Mouse (Mus musculus): ENCODE data around the gene Klf3. TPM values are rescaled to one million over a fixed set of nuclear protein-coding genes. Genes with fewer than 3 reads are reported as not detected.

Klf3 gene
- polyA plus RNA-seq, 1 experiment from 2014 or later, result 63.7 TPM

DNA sequence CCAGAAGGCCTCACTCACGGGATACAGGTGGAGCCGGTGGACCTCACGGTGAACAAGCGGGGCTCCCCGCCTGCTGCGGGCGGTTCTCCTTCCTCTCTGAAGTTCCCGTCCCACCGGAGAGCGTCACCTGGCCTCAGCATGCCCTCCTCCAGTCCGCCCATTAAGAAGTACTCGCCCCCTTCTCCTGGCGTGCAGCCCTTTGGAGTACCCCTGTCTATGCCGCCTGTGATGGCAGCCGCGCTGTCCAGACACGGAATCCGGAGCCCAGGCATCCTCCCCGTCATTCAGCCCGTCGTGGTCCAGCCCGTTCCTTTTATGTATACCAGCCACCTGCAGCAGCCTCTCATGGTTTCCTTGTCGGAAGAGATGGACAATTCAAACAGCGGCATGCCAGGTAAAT, 18.8 kb downstream of the Klf3 start:
- 90% methylated on average over 24 of the region's 24 CpGs for WGBS
- no peak overlapping the region for H3K4me3 ChIP-seq (replicated peaks; ENCODE audit: low read length)
- no peaks in the 10 kb centered on the region for H3K9me3 ChIP-seq (replicated peaks; ENCODE audit: control insufficient read depth, low read length)
- H3K4me2 ChIP-seq (ENCODE audit: low read depth, low read length), result no peak overlapping the region
- no peaks in the 10 kb centered on the region for H3K27me3 ChIP-seq (ENCODE audit: control insufficient read depth, insufficient read depth, low read length)
- H3K27ac ChIP-seq (ENCODE audit: low read length), result no peak overlapping the region
- ATAC-seq (ENCODE audit: insufficient read depth, low FRiP score), result no peak
- peaks cover 59% of the 10 kb centered on the region for H3K36me3 ChIP-seq (ENCODE audit: control insufficient read depth, insufficient read depth, low read length)
- peaks cover 19% of the 10 kb centered on the region for H3K4me1 ChIP-seq (ENCODE audit: control insufficient read depth, insufficient read depth, low read length)
- no peak overlapping the region for H3K9ac ChIP-seq (ENCODE audit: low read length)

GRCm38 (mm10) chr5:64823431-64823830, 20.2 kb downstream of the Klf3 start:
- no peak overlapping the region for H3K9ac ChIP-seq (ENCODE audit: low read length)
- H3K36me3 ChIP-seq (ENCODE audit: control insufficient read depth, insufficient read depth, low read length), result peaks cover 65% of the 10 kb centered on the region
- no peak overlapping the region for H3K27ac ChIP-seq (ENCODE audit: low read length)
- no peak overlapping the region for H3K4me2 ChIP-seq (ENCODE audit: low read depth, low read length)
- no peak overlapping the region for H3K4me3 ChIP-seq (replicated peaks; ENCODE audit: low read length)
- H3K9me3 ChIP-seq (replicated peaks; ENCODE audit: control insufficient read depth, low read length), result no peaks in the 10 kb centered on the region
- WGBS, result 96% methylated on average over 11 of the region's 11 CpGs
- no peak for ATAC-seq (ENCODE audit: insufficient read depth, low FRiP score)
- peaks cover 8% of the 10 kb centered on the region; the same call in 1 of the 2 replicates for H3K4me1 ChIP-seq (ENCODE audit: control insufficient read depth, insufficient read depth, low read length)
- no peaks in the 10 kb centered on the region for H3K27me3 ChIP-seq (ENCODE audit: control insufficient read depth, insufficient read depth, low read length)

DNA sequence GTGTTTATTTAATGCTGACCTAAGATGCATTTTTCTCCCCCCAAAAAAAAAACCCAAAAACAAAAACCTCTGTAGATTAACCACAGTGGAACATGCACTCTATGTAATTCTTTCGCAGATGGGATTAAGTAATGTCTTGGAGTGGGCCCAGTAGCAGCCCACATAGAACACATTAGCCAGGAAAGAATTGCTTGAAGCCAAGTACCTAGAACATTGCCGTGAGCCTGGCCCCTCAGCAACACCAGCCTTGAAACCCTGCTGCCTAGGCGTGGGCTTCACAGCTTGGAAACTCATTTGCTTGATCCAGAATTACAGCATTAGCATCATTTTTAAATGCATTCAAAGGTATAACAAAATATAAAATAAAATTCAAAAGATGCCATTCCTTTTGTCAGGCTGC, 21.6 kb downstream of the Klf3 start:
- no peak overlapping the region for H3K9ac ChIP-seq (ENCODE audit: low read length)
- H3K9me3 ChIP-seq (replicated peaks; ENCODE audit: control insufficient read depth, low read length), result no peaks in the 10 kb centered on the region
- no peak overlapping the region for H3K4me3 ChIP-seq (replicated peaks; ENCODE audit: low read length)
- no peak overlapping the region for H3K27ac ChIP-seq (ENCODE audit: low read length)
- H3K4me1 ChIP-seq (ENCODE audit: control insufficient read depth, insufficient read depth, low read length), result no peaks in the 10 kb centered on the region; the same call in 1 of the 2 replicates
- H3K36me3 ChIP-seq (ENCODE audit: control insufficient read depth, insufficient read depth, low read length), result peaks cover 73% of the 10 kb centered on the region
- H3K27me3 ChIP-seq (ENCODE audit: control insufficient read depth, insufficient read depth, low read length), result no peaks in the 10 kb centered on the region
- no peak overlapping the region for H3K4me2 ChIP-seq (ENCODE audit: low read depth, low read length)
- ATAC-seq (ENCODE audit: insufficient read depth, low FRiP score), result no peak
- 85% methylated on average over 3 of the region's 3 CpGs for WGBS

DNA sequence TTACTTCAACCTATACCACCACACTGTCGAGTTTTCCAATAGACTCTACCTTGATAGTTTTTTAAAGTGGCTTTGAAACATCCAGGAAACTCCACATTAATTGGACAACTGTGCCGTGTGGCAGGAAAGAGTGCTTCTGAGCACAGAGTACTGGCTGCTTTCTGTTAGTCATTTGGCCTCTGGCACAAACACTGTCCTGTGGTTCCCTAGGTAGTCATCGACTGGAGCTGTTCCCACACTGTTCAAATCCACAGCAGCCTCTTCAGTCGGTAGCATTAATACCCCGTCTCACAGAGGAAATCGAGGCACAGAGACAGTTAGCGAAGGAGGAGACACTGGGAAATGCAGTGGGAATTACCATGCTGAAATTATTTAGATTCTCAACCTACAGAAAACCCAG, 22.3 kb downstream of the Klf3 start:
- Histone ChIP-seq H3K9me3 (replicated peaks; ENCODE audit: control insufficient read depth, low read length) (no peaks in the 10 kb centered on the region), H3K36me3 (ENCODE audit: control insufficient read depth, insufficient read depth, low read length) (peaks cover 77% of the 10 kb centered on the region), H3K9ac (ENCODE audit: low read length) (no peak overlapping the region), H3K4me3 (replicated peaks; ENCODE audit: low read length) (no peak overlapping the region), H3K4me2 (ENCODE audit: low read depth, low read length) (no peak overlapping the region), H3K27ac (ENCODE audit: low read length) (no peak overlapping the region), H3K27me3 (ENCODE audit: control insufficient read depth, insufficient read depth, low read length) (no peaks in the 10 kb centered on the region), H3K4me1 (ENCODE audit: control insufficient read depth, insufficient read depth, low read length) (no peaks in the 10 kb centered on the region; the same call in 1 of the 2 replicates)
- no peak for ATAC-seq (ENCODE audit: insufficient read depth, low FRiP score)
- WGBS, result 89% methylated on average over 7 of the region's 7 CpGs

DNA sequence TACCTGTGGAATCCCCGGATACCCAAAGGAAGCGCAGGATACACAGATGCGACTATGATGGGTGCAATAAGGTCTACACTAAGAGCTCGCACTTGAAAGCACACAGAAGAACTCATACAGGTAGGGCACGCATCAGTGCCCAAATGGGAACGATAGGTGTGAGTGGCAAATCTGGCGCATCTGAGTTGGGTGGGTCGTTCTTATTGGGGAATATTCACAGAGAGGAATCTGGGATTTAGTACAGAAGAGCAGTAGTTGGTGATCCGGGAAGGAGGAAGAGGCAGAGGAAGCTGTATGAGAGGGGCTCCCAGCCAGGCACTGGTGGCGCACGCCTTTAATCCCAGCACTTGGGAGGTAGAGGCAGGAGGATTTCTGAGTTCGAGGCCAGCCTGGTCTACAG, 24.0 kb downstream of the Klf3 start:
- Histone ChIP-seq H3K4me1 (ENCODE audit: control insufficient read depth, insufficient read depth, low read length) (no peaks in the 10 kb centered on the region), H3K9ac (ENCODE audit: low read length) (no peak overlapping the region), H3K9me3 (replicated peaks; ENCODE audit: control insufficient read depth, low read length) (no peaks in the 10 kb centered on the region), H3K4me2 (ENCODE audit: low read depth, low read length) (no peak overlapping the region), H3K27me3 (ENCODE audit: control insufficient read depth, insufficient read depth, low read length) (no peaks in the 10 kb centered on the region), H3K27ac (ENCODE audit: low read length) (no peak overlapping the region), H3K36me3 (ENCODE audit: control insufficient read depth, insufficient read depth, low read length) (peaks cover 74% of the 10 kb centered on the region), H3K4me3 (replicated peaks; ENCODE audit: low read length) (no peak overlapping the region)
- WGBS, result 95% methylated on average over 12 of the region's 12 CpGs
- no peak for ATAC-seq (ENCODE audit: insufficient read depth, low FRiP score)

DNA sequence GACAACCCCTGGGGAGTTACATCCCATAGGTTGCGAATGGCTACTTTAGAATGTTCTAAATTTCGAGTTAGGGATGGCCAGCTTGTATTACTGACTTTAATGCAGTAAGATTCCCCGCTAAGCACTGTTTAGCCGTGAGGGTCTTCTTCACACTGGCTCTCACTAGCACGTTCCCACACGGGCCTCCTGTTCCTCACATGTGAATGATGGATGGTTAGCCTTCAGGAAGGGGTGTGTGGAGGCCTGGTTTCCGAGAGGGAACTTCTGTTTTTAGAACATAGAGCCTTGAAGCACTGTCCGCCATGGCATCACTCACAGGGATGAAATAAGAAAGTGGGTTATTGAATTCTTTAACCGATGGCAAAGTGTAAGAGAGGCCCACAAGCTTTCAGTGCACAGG, 25.1 kb downstream of the Klf3 start:
- Histone ChIP-seq H3K27me3 (ENCODE audit: control insufficient read depth, insufficient read depth, low read length) (no peaks in the 10 kb centered on the region), H3K9me3 (replicated peaks; ENCODE audit: control insufficient read depth, low read length) (peaks cover 5% of the 10 kb centered on the region; the same call in 1 of the 2 replicates), H3K4me1 (ENCODE audit: control insufficient read depth, insufficient read depth, low read length) (no peaks in the 10 kb centered on the region), H3K27ac (ENCODE audit: low read length) (no peak overlapping the region), H3K9ac (ENCODE audit: low read length) (no peak overlapping the region), H3K4me2 (ENCODE audit: low read depth, low read length) (no peak overlapping the region), H3K4me3 (replicated peaks; ENCODE audit: low read length) (no peak overlapping the region), H3K36me3 (ENCODE audit: control insufficient read depth, insufficient read depth, low read length) (peaks cover 74% of the 10 kb centered on the region)
- WGBS, result 73% methylated on average over 9 of the region's 9 CpGs
- ATAC-seq (ENCODE audit: insufficient read depth, low FRiP score), result no peak

- Histone ChIP-seq H3K4me1 (ENCODE audit: control insufficient read depth, insufficient read depth, low read length) (no peaks in the 10 kb centered on the region), H3K4me3 (replicated peaks; ENCODE audit: low read length) (no peak overlapping the region), H3K9me3 (replicated peaks; ENCODE audit: control insufficient read depth, low read length) (peaks cover 5% of the 10 kb centered on the region; the same call in 1 of the 2 replicates), H3K27me3 (ENCODE audit: control insufficient read depth, insufficient read depth, low read length) (no peaks in the 10 kb centered on the region), H3K9ac (ENCODE audit: low read length) (no peak overlapping the region), H3K36me3 (ENCODE audit: control insufficient read depth, insufficient read depth, low read length) (peaks cover 62% of the 10 kb centered on the region), H3K4me2 (ENCODE audit: low read depth, low read length) (no peak overlapping the region), H3K27ac (ENCODE audit: low read length) (no peak overlapping the region)
- no peak for ATAC-seq (ENCODE audit: insufficient read depth, low FRiP score)
- WGBS, result 93% methylated on average over 10 of the region's 10 CpGs
Measured at GRCm38 (mm10) chr5:64829606-64830005, 26.4 kb downstream of the Klf3 start.

DNA sequence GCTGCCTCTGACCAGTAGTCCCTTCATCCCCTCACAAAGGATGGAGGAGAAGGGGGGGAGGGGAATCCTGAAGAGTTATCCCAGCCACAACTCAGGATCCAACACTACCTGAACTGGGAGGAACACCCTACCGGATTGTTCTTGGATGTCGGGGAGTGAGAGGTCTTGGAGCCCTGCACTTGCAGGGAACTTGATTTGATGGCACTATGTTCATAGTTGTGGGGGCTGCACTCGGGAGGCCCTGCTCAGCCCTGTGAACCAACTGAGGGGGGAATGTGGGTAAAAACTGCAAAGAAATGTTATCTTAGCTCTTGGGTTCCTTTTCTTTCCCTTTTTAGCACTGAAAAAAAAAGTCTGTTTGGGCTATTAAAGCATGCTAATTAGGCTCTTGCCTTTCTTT, 27.6 kb downstream of the Klf3 start:
- H3K9ac ChIP-seq (ENCODE audit: low read length), result no peak overlapping the region
- H3K4me2 ChIP-seq (ENCODE audit: low read depth, low read length), result no peak overlapping the region
- peaks cover 59% of the 10 kb centered on the region for H3K36me3 ChIP-seq (ENCODE audit: control insufficient read depth, insufficient read depth, low read length)
- peaks cover 5% of the 10 kb centered on the region; the same call in 1 of the 2 replicates for H3K9me3 ChIP-seq (replicated peaks; ENCODE audit: control insufficient read depth, low read length)
- H3K4me3 ChIP-seq (replicated peaks; ENCODE audit: low read length), result no peak overlapping the region
- H3K27ac ChIP-seq (ENCODE audit: low read length), result no peak overlapping the region
- no peak for ATAC-seq (ENCODE audit: insufficient read depth, low FRiP score)
- H3K4me1 ChIP-seq (ENCODE audit: control insufficient read depth, insufficient read depth, low read length), result no peaks in the 10 kb centered on the region
- WGBS, result 88% methylated on average over 3 of the region's 3 CpGs
- no peaks in the 10 kb centered on the region for H3K27me3 ChIP-seq (ENCODE audit: control insufficient read depth, insufficient read depth, low read length)

GRCm38 (mm10) chr5:64833410-64833809, 30.2 kb downstream of the Klf3 start:
- H3K36me3 ChIP-seq (ENCODE audit: control insufficient read depth, insufficient read depth, low read length), result peaks cover 36% of the 10 kb centered on the region
- no peak for ATAC-seq (ENCODE audit: insufficient read depth, low FRiP score)
- no peaks in the 10 kb centered on the region for H3K4me1 ChIP-seq (ENCODE audit: control insufficient read depth, insufficient read depth, low read length)
- no peak overlapping the region for H3K9ac ChIP-seq (ENCODE audit: low read length)
- no peak overlapping the region for H3K4me3 ChIP-seq (replicated peaks; ENCODE audit: low read length)
- no peak overlapping the region for H3K4me2 ChIP-seq (ENCODE audit: low read depth, low read length)
- H3K27me3 ChIP-seq (ENCODE audit: control insufficient read depth, insufficient read depth, low read length), result no peaks in the 10 kb centered on the region
- H3K9me3 ChIP-seq (replicated peaks; ENCODE audit: control insufficient read depth, low read length), result peaks cover 5% of the 10 kb centered on the region; the same call in 1 of the 2 replicates
- H3K27ac ChIP-seq (ENCODE audit: low read length), result no peak overlapping the region

DNA sequence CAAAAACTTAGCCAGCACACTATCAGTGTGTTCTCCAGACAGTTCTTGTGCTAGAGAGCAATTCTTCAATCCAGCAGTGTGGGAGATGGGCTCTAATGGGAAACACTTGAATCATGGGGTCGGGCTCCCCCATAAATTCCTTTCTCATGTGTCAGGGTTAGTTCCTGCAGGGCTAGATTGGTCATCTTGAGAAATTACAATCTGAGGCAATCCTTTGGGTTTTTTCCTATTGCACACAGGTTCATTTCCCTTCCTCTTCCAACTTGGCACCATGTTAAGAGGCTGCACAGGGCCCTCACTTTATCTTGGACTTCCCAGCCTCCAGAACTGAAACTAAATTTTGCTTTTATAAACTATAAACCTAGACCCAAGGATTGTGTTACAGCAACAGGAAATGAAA, 31.0 kb downstream of the Klf3 start:
- H3K36me3 ChIP-seq (ENCODE audit: control insufficient read depth, insufficient read depth, low read length), result peaks cover 28% of the 10 kb centered on the region
- ATAC-seq (ENCODE audit: insufficient read depth, low FRiP score), result no peak
- no peak overlapping the region for H3K27ac ChIP-seq (ENCODE audit: low read length)
- H3K27me3 ChIP-seq (ENCODE audit: control insufficient read depth, insufficient read depth, low read length), result no peaks in the 10 kb centered on the region
- H3K4me3 ChIP-seq (replicated peaks; ENCODE audit: low read length), result no peak overlapping the region
- no peak overlapping the region for H3K9ac ChIP-seq (ENCODE audit: low read length)
- peaks cover 5% of the 10 kb centered on the region; the same call in 1 of the 2 replicates for H3K4me1 ChIP-seq (ENCODE audit: control insufficient read depth, insufficient read depth, low read length)
- H3K4me2 ChIP-seq (ENCODE audit: low read depth, low read length), result no peak overlapping the region
- WGBS, result 65% methylated on average over 1 of the region's 1 CpGs
- peaks cover 5% of the 10 kb centered on the region; the same call in 1 of the 2 replicates for H3K9me3 ChIP-seq (replicated peaks; ENCODE audit: control insufficient read depth, low read length)
